ENCODE assay signal across 8 mouse cellular contexts in the genomic region with DNA sequence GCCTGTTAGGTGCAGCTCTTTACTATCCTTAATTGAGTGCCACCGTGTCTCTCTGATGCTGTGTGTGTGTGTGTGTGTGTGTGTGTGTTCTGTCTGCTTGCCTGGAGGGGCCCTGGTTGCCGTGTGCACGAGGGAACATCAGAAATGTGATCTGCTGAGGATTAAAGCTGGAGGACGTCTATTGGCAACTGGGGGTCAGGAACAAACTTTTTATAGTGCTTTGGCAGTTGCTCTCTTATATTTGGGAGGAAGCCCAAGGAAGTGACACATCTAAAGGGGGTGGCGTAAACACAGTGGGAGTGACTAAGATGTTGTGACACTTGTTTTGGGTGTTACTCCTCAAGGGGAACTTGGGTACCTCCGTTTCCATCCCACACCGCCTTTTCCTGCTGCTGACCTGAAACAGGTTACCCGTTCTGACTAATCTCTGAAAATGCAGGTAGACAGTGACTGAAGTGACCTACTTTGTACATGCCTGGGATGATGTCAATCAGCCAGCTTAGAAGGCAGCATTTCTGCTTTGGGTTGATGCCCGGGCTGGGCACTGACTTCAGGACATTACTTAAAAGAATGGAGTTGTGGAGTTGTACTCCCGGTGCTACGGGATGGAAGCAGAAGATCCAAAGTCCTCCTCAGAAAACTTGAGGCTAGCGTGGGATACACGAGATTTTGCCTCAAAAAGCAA. TPM values are rescaled to one million over a fixed set of nuclear protein-coding genes. Genes with fewer than 3 reads are reported as not detected.
DNase-seq lines count a peak whose midpoint lies in the region; ATAC-seq lines count a peak whose summit lies in the region.

No protein-coding gene starts in this region.

- no peaks in the 10 kb centered on the region for H3K4me1 ChIP-seq in embryonic facial prominence, embryonic 11.5 days (ENCODE audit: control insufficient read depth, insufficient read depth, low read length)
- peaks cover 28% of the 10 kb centered on the region for H3K4me1 ChIP-seq in embryonic facial prominence, embryonic 10.5 days

- no peak overlapping the region for H3K4me3 ChIP-seq in embryonic facial prominence, embryonic 11.5 days (ENCODE audit: low read depth, low read length)
- no peak overlapping the region for H3K4me3 ChIP-seq in embryonic facial prominence, embryonic 10.5 days

- WGBS in embryonic facial prominence, embryonic 11.5 days: 65% methylated on average over 13 of the region's 13 CpGs
- WGBS in embryonic facial prominence, embryonic 10.5 days: 66% methylated on average over 13 of the region's 13 CpGs

- H3K4me2 ChIP-seq in embryonic facial prominence, embryonic 11.5 days (ENCODE audit: low read depth, low read length): no peak overlapping the region

- no peaks in the 10 kb centered on the region for H3K27me3 ChIP-seq in embryonic facial prominence, embryonic 11.5 days (ENCODE audit: control insufficient read depth, insufficient read depth, low read length)
- no peaks in the 10 kb centered on the region for H3K27me3 ChIP-seq in embryonic facial prominence, embryonic 10.5 days (replicated peaks; ENCODE audit: low read depth, poor library complexity, severe bottlenecking)

- no peak for ATAC-seq in embryonic facial prominence, embryonic 11.5 days (replicated peaks; ENCODE audit: insufficient number of reproducible peaks, low FRiP score, low TSS enrichment, low read depth)
- ATAC-seq in hematopoietic stem cell, adult 5-6 weeks (replicated peaks in 1 of 2; ENCODE audit: insufficient read depth in 1 of 2, low FRiP score in 2 of 2, low TSS enrichment in 1 of 2, low read depth in 1 of 2, poor library complexity in 2 of 2, severe bottlenecking in 2 of 2): peak; percentile 75 to 77
- peak; percentile 80 for ATAC-seq in megakaryocyte, adult 5-6 weeks (ENCODE audit: poor library complexity, severe bottlenecking)

- H3K36me3 ChIP-seq in embryonic facial prominence, embryonic 11.5 days (replicated peaks; ENCODE audit: control insufficient read depth, insufficient read depth, low read depth, low read length): no peaks in the 10 kb centered on the region
- no peaks in the 10 kb centered on the region for H3K36me3 ChIP-seq in embryonic facial prominence, embryonic 10.5 days (replicated peaks)

- no peaks in the 10 kb centered on the region for H3K9me3 ChIP-seq in embryonic facial prominence, embryonic 11.5 days (replicated peaks; ENCODE audit: control insufficient read depth, low read length)
- no peaks in the 10 kb centered on the region for H3K9me3 ChIP-seq in embryonic facial prominence, embryonic 10.5 days

- no peak overlapping the region for H3K27ac ChIP-seq in embryonic facial prominence, embryonic 11.5 days (replicated peaks; ENCODE audit: low read depth, low read length)
- no peak overlapping the region for H3K27ac ChIP-seq in embryonic facial prominence, embryonic 10.5 days (replicated peaks)

- peak; percentile 14 for DNase-seq in embryonic facial prominence, embryonic 11.5 days (ENCODE audit: low spot score)
- DNase-seq in embryonic facial prominence, embryonic 10.5 days (ENCODE audit: low spot score): no peak
- DNase-seq in urinary bladder, postnatal 36 days (ENCODE audit: low spot score in 2 of 2): peak; percentile 50 to 56
- no peak for DNase-seq in urinary bladder, postnatal 4 days (ENCODE audit: low spot score in 2 of 2)
- DNase-seq in thymus, postnatal 36 days: peak; percentile 36 to 44
- DNase-seq in cerebellum, adult 18-20 months: no peak

- no peak overlapping the region for H3K9ac ChIP-seq in embryonic facial prominence, embryonic 11.5 days (replicated peaks; ENCODE audit: low read length)

RNA-seq across cellular contexts. Expression of a gene that starts 37.0 kb away (rescaled TPM):
- 33.7 and 36.9 TPM in 2 replicates for polyA plus RNA-seq in embryonic facial prominence, embryonic 11.5 days (2014; fragmentation: Nextera tagmentation; extraction: Ambion mirVana)
- polyA plus RNA-seq in embryonic facial prominence, embryonic 10.5 days (2016; fragmentation: Nextera tagmentation; extraction: Ambion mirVana): 34.1 and 35.1 TPM in 2 replicates
- 139 and 151 TPM in 2 replicates for total RNA-seq in hematopoietic stem cell, adult 5-6 weeks (2017)
- total RNA-seq in megakaryocyte, adult 5-6 weeks (2015): 47.5 and 49.2 TPM in 2 replicates
- total RNA-seq in megakaryocyte, adult 5-6 weeks (2017): 89.7 and 96.1 TPM in 2 replicates

Comparison
In these comparisons a context has a peak if more than half of its experiments do, and no peak if none do; other contexts are left out.
1. DNase-seq: peak in embryonic facial prominence, embryonic 11.5 days (single experiment), urinary bladder, postnatal 36 days (2 of 2) and thymus, postnatal 36 days (2 of 2); none in embryonic facial prominence, embryonic 10.5 days (single experiment), urinary bladder, postnatal 4 days (0 of 2) and cerebellum, adult 18-20 months (0 of 2).